Mouse (Mus musculus) kidney, postnatal 10 days (tissue): ENCODE data around the gene Slc38a1.

Experiments
- DNase-seq: peaks from one replicate; pipeline ENCODE4 v3.0.0; 2021; ENCODE audit warnings: mixed read lengths

Slc38a1 gene

DNA sequence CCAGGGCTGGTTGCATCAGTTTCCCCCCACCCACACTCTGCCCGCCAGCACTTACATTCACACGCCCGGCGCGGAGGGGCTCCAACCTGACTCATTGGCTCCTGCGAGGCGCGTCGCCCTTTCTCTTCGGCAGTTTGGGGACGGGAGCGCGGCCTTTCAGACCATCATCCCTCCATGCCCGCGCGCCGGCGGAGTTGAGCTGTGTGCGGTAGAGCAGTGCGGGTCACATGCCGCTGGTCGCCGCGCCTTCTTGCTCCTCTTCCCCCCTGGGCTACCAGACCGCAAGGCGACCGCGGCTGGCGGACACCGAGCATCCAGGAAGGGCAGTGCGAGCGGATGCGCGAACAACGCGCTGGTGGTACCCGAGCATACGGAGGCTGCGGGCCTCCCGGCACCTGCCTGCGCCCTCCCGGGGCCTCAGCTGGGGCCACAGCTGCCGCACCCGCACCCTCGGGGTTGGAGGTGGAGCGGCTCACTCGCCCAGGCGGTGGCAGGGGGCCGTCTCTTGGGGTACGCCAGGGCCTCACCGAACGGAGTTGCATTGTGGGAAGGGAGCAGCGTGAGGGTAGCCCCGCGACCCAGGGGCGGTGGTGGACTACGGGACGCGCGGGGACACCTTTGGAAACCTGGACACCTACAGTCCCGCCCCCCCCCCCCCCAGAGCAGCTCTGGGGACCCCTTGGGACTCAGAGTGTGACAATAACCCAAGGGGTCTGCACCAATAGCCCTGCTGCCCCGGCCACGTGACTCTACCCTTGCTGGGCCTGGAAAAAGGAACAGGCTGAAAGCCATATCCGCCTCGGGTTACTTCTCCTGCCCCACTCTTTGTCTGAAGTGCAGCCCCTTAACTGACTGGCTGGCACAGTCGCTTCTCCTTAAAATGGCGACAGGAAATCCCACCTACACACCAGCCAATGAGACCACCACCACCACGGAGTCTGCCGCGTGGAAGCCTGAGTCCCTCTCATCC is at the start of gene Slc38a1:
Slc38a1 (minus strand) TSS at position 478 of the 970 bp plus-strand sequence.
- peak; percentile 56 for DNase-seq

DNA sequence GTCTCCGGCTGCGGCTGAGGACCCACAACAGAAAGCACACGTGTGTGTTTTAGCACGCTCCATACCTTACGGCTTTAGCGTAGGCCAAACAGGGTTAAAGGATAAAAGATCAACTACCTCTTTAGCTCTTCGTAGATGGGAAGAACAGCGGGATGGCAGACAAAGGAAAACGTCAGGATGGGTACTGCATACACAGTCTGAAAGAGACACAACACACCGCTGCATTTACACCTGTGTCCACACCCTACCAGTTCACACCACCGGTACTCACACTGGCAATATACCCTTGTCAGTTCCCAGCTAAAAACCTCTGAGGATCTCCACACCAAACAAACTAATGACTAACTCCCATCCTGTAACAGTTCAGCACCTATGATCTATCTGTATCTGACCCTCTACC is 49.7 kb upstream of the Slc38a1 start:
- no peak for DNase-seq

DNA sequence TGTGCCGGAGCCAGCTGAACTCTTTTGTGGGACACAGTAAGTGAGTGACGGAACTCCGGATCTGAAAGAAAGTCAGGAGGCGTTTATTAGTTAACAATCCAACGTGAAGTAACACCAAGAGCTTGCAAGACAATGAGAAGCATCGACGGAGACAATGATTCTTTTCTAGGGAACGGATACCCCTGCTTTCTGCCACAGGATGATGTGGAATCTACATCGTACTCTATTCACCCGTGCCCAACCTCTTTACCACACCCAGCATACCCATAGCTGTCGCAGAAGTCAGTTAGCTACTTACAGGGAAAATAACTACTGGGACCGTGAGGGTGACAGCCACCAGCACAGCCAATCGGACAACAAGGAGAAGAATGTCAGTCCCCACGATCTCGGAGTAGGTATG is 48.7 kb upstream of the Slc38a1 start:
- DNase-seq: no peak

DNA sequence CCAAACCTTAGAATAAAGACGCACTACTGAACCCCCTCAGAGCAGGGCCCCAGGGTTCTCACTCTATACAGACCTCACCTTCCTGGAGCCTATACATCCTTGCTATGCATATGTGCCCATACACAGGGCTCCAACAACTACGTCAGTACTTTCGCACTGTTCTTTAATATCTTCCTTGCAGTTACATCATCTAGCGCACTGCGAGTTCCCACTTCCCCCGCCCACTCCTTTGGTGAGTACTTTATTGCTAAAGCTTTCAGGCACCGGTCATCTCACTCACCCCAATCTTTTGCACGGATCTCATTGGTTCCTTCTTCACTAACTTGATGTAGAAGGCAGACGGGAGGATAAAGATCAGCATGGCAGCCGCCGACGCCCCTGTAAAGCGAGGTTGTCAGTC is 48.1 kb upstream of the Slc38a1 start:
- no peak for DNase-seq

DNA sequence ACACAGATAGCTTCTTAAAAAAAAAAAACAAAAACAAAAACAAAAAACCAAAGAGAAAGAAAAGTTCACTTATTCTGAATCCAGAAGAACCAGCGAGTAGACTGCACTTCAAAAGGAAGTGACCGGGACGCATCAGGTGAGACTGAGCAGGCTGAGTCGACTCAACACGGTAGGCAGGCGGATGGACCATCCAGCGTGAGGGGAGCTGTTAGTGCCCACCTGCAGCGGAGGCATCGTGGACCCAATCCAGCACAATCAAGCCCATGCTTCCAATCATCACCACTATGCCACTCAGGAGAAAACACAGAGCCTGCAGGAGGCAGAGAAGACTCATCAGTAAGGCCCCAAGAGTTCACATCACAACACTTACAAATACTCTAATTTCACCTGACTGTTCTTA is 47.2 kb upstream of the Slc38a1 start:
- DNase-seq: no peak

DNA sequence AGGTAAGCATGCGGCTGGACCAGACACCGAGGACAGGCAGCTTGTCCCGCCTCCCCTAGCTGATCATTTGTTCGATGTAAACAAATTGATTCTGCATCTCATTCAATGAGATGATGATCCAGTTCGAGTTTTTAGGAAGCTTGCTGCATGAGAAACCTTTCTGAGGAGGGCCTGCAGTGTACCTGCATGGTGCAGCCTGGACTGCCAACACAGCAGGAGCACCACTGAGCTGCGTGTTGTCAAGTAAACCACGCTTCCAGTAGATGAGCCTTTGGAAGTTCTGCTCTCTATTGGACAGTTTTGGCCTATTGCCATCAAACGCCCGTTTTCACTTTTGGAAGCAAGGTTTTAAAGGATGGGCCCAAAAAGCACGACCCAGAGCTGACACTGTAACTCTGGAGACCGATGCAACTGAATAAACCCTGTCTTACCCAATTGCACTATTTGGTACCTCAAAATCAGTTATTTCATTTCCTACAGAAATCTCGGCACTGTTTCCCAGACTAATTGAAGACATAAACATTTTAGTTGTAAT is 46.1 kb upstream of the Slc38a1 start:
- no peak for DNase-seq

DNA sequence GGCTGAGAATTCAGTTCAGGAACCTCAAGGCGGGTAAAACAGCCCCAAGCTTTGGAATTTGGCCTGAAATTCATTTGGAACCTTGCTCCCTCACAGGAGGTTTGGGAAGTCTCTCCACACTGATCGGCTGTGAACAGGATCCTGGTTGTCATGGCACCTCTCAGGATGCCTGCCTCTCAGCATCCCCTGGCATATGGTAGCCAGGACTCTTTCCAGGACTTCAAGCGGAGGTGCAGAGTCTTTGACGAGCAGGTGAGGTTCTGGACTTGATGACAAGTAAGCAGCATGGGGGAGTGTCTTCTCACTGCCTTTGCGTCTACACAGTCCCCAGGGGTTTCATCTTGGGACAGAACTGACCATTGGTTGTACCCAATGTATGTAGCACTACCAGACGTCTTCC is 45.3 kb upstream of the Slc38a1 start:
- DNase-seq: no peak

DNA sequence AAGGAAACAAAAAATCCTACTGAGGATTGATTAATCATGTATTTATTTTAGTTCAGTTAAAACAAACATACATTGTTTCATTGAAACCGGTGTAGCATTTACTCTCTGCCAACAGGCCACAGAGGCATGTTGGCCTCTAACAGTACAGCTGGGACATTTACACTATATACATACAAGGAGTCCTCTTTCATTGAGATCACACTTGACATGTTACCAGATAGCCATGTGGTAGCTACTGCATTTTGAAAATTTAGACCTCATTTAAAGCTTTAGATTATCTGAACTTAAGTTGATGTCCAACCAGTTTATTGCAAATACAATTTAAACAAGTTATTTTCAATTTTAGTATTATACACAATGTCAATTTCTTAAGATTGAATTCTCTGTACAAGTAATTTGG is 44.7 kb upstream of the Slc38a1 start:
- DNase-seq: no peak

DNA sequence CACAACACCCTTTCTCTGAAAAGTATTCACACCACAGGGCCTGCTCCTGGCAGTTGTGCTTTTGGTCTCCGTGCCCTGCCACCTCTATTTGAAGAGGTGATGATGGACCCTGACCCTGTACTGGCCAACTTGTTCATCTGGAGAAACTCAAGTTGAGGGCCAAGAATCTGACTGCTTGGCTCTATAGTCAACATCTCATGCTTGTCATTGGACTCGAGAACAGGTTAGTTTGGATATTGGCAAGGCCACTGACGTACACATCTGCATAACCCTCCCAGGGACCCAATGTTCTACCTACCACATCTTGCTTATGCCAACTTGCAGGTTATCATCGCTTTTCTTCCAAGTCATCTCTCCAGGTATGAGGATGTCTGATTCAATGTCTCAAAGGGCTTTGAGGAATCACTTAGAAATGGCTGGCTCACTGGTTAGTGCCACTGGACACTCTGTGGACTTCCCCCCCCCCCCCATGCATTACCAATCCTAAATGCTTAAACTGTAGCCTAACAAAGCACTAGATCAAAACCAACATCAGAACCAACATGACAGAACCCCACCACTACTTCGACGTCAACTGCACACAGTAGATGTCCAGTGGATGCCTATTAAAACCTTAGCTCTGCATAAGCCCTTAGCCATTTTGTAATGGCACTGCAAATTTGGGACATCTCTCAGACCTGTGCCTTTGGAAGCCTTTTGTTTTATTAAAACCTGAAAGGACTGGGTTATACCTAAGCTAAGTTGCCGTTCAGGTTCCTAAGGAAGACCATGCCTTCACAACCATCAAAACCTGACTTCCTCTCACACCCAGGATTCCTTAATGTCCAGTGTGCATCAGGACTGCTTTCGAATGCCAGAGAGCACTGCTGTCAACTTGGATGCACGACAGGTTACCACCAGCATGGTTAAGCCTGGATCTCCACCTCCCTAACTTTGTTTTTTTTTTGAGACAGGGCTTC is 43.8 kb upstream of the Slc38a1 start:
- DNase-seq: no peak

DNA sequence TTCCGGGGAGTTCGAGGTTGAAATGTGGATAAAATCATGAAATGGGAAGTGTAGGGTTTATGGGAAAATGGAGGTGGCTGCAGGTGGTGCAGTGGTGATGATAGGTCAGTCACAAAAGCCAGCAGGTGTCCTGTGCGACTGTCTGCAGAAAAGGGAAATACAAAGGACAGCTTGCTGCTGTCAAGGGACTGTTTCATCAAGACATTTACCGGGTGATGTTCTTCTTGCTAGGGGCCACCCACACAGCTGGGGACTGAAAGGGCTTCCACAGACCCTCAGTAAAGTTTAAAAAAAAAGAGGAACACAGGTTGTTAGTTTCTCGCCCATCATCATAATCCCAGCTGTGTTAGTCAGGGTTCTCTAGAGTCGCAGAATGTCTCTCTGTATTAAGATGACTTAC is 42.6 kb upstream of the Slc38a1 start:
- DNase-seq: no peak

DNA sequence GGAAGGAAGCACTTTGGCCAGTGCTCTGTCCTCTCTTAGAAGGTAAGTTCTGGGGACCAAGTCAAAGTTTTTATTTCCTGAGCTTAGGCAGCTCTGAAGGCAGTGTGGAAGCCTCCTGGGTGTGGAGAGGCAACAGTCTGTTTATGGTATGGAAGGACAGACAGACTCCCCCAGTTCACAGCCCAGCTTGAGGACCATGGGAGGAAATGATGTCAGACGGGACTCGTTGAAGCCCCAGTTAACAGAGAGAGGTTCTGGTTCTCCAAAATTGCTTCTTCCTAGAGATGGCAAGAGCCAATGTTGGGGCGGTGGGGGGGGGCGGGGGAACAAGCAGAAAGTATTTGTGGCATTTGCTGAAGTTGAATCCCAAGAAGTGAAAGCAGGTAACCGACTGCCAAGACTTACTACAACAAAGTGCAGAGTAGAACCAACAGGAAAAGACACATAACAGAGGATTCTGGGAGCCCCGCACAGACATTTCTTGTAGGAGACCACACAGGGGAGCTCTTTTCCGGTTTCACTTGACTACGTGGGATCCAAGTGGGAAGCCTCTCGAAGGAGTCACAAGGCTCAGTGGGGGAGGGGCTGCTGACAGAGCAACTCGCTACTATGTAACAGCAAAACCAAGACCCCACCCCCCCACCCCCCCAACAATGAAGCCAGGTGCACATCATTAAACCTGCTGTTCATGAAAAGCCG is 41.6 kb upstream of the Slc38a1 start:
- peak; percentile 79 for DNase-seq

DNA sequence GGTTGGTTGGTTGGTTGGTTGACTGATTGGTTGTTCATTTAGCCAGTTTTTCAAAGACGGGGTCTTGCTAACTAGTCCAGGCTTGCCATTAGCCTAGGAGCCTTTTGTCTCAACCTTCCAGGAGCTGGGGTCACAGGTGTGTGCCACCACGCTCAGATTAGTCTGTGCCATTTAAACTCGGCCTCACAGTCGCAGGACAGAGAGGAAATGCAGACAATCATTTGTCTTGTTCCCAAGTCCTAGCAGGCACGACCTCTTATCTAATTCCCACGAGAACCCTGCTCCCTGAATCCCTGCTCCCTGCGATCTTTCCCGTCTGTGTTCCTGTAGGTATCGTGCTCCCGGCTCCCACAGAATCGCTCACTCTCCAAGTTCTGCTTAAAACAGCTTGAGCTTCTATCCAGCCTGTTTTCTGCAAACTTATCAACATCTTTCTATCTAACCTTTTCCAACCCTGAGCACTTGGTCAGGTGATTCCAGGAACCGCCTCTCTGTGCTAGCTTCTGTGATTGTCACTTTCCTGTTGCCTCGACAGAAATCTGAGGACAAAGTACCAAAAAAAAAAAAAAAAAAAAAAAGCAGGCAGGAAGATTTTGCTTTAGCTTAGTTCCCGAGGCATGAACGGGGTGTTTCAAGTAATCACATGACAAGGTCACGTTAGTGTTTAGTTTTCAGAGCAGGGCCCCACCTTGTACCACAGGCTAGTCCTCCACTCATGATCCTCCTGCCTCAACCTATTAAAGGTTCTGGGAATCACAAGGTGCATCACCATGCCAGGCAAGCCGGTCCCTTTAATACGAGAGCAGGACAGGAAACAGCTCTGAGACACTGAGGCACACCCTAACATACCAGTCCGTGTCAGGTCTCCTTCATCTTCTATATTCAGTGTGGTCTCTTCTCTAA is 36.4 kb upstream of the Slc38a1 start:
- no peak for DNase-seq

DNA sequence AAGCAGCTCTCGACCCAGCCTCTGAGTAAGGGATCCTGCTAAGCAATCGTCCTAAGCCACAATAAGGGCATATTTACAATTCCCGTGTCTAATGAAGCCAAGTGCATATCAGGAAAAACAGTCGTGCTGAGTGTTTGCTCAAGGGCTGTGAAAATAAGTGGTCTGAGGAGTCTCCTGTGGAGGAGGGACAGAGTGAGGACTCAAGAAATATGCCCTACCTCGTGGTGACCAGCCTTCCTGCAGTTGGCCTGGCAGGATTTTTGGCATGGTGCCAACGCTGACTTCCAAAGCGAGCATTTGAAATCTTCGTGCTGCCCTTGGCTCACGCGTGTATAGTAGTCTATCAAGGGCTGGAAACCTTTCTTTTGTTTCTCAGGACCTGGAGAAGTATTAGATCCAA is 33.8 kb upstream of the Slc38a1 start:
- peak; percentile 64 for DNase-seq

DNA sequence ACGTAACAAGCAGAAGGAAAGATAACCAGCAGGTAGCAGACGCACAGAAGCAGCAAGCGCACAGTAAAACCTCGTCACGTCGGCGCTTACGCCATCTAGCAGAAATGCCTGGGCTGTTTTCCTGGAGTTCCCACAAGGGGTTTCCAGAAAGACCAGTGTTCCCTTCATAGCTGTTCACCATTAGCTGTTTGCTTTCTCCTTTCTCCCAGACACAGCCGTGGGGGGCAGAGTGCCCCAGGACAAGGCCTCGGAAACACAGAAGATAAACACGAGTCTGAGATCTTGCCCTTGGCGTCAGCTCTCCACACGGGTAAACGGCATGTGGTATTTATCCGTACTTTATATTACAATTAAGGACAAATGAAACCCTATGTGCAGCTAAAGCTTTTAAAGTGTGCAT is 33.0 kb upstream of the Slc38a1 start:
- DNase-seq: no peak

DNA sequence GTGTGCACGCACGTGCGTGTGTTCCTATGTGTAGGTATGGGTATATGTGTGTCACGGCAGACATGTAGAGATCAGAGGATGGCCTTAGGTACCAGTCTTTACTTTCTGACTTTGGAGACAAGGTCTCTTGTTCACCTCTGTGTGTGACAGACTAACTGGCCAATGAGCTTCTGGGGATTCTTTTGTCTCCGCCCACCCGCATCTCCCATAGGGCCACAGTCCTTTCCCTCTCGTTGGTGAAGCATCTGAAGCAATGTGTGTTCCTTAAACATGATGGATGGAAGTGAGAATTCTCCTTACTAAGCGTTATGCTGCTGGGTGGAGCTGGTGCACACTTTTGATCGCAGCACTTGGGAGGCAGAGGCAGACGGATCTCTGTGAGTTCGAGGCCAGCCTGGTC is 32.3 kb upstream of the Slc38a1 start:
- DNase-seq: no peak

DNA sequence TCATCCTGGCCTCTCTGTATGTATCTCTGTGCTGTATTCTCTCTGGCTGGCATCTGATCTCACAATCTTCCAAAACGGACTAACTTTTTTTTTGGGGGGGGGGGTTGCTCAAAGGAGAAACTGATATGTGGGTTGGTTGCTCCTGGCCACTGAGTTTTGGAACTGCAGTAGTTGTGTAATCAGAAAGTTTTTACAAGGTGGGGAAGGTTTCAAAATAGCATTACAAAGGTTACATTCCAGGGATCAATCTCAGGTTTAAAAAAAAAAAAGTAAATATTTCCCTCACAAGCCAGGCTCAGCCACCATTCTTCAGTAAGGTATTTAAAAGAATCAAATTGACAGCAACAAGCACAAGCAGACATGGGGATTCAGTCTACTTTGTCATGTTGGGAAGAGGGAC is 31.4 kb upstream of the Slc38a1 start:
- DNase-seq: no peak

DNA sequence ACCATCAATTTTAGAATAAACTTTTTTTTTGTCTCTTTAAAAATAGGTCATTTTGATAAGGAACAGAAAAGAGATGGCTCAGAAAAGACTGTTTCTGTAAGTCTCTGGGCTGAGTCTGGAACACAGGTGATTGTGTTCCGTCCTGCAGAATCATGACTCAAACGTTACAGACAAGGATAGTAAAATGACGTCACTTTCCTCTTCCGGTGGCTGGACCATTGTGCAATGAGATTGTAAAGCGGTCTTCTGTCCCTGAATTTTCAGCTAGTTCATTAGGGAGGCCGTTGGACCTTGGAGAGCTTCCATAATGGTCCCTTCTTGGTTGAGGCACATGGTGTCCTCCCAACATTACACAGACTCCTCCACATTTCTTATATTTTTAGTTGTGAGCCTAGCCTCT is 27.0 kb upstream of the Slc38a1 start:
- DNase-seq: no peak

DNA sequence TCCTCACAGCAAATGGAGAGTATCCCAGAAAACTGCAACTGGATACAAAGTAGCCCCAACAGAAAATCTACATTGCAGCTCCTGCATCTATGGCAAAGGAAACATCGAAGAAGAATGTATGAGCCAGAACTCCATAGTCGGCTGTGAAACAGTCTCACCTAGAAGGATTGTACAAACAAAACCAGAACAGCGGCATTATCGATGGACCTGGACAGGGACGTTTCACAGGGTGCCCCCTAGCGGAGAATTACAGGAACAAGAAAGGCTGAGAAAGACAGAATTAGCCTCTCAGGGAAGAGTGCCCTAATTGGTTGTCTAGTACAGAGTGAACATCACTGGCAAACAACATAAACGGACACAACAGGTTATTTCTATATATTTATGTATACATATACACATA is 23.9 kb upstream of the Slc38a1 start:
- DNase-seq: peak; percentile 80

DNA sequence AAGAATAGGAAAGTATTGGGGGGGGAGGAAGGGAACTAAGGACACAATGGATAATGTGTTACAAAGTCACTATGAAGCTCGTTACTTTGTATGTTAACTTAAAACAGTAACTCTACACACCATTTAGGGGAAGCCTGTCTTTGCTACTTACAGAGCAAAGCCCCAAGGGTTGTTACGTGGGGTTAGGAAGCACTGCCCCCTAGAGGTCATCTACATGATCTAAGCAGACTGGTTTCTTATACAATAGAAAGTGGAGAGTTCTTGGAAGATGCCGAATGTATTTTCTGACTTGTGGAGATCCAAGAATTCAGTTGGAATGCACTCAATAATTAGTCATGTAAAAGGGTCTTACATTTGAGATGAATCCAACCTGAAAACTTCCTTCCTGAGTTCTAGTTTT is 23.2 kb upstream of the Slc38a1 start:
- DNase-seq: peak; percentile 87

DNA sequence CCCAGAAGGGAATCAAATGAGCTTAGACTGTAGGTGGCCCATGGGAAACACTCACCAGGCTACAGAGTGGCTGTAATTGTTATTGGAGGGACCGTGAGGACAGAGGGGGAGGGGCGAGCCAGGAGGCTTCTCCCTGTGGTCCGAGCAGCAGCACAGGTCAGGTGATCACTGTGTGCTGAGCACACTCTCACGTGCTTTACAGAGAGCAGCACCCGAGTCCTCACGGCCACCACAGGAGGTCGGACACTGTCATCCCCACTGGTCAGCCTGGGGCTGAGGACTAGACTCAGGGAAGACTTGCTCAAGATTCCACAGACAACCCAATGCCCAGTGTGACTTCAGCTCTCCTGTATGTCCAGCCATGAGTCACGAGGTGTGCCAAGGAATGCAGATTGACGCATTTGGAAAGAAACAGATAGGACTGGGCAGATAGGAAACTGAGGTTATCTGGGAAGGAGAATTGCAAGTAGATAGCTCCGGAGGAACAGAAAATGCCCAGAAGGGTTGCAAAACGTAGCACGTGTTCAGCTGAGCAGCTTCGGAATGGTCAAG is 18.0 kb upstream of the Slc38a1 start:
- no peak for DNase-seq

DNA sequence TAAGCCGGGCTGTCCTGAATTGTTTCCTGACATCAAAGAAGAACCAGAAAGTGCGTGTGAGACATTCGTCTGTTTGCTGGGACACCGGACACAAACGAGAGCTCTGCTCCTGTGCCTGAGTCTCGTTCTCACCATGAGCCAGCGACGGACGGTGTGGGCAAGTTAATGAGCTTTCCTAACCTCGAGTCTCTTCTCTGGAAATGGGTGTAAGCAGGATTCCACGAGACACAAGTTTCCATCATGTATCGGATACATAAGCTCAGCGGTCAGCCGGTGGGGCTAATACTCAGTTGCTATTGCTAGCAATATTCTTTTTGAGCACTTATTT is 15.5 kb upstream of the Slc38a1 start:
- DNase-seq: no peak
